Mouse (Mus musculus) C2C12 (cell line): ENCODE measurements around the gene Col4a3. TPM values are rescaled to one million over a fixed set of nuclear protein-coding genes. Genes with fewer than 3 reads are reported as not detected.

ENCODE experiments used
- H3K27me3 ChIP-seq: one replicate; pipeline ENCODE4 v1.6.1; 2011; ENCODE audit not compliant: control insufficient read depth, insufficient read depth, insufficient read length
- H3K36me3 ChIP-seq: one replicate; pipeline ENCODE4 v1.6.1; 2011; ENCODE audit not compliant: control insufficient read depth, insufficient read depth
- H3K4me3 ChIP-seq: one replicate; pipeline ENCODE4 v1.5.1; 2011; ENCODE audit warnings: mild to moderate bottlenecking, control low read depth; ENCODE audit not compliant: poor library complexity, insufficient read depth, severe bottlenecking
- H3K79me2 ChIP-seq: one replicate; pipeline ENCODE4 v1.6.1; 2011; ENCODE audit not compliant: control insufficient read depth, insufficient read depth
- H3K79me3 ChIP-seq: one replicate; pipeline ENCODE4 v1.6.1; 2011; ENCODE audit warnings: low read depth, control low read depth
- H3ac ChIP-seq: one replicate; pipeline ENCODE3; 2011; ENCODE audit warnings: low read depth; ENCODE audit not compliant: control insufficient read depth, insufficient read length
- CEBPB ChIP-seq: IDR thresholded peaks from one replicate; pipeline ENCODE4 v1.6.1; 2011; ENCODE audit warnings: low read depth, mild to moderate bottlenecking, control low read depth, moderate library complexity
- CTCF ChIP-seq: IDR thresholded peaks from one replicate; pipeline ENCODE4 v1.5.1; 2011; ENCODE audit not compliant: control insufficient read depth, insufficient read depth, insufficient read length
- FOSL1 ChIP-seq: IDR thresholded peaks from one replicate; pipeline ENCODE4 v1.8.0; 2011; ENCODE audit warnings: mild to moderate bottlenecking, low read length; ENCODE audit not compliant: poor library complexity, insufficient read depth, severe bottlenecking
- MAX ChIP-seq: IDR thresholded peaks from one replicate; pipeline ENCODE4 v1.6.1; 2011; ENCODE audit warnings: mild to moderate bottlenecking, control low read depth
- MYOD1 ChIP-seq: IDR thresholded peaks from one replicate; pipeline ENCODE4 v1.6.1; 2011; ENCODE audit warnings: low read depth; ENCODE audit not compliant: control insufficient read depth, insufficient read length
- MYOG ChIP-seq: IDR thresholded peaks from one replicate; pipeline ENCODE4 v1.6.1; 2011; ENCODE audit not compliant: control insufficient read depth, insufficient read length; ENCODE audit errors: extremely low read depth
- USF1 ChIP-seq: IDR thresholded peaks from one replicate; pipeline ENCODE4 v1.6.1; 2011; ENCODE audit warnings: low read depth, mild to moderate bottlenecking, control low read depth, moderate library complexity
- polyA plus RNA-seq: library from polyadenylated mRNA; unstranded; fragments of >200 nt; fragmentation: generic; extraction: Trizol; gene quantifications from one replicate; pipeline ENCODE4 v1.2.1, GENCODE M21; 2012; ENCODE audit warnings: missing spikeins

Gene Col4a3
- polyA plus RNA-seq, 1 experiment = 0.01 TPM

DNA sequence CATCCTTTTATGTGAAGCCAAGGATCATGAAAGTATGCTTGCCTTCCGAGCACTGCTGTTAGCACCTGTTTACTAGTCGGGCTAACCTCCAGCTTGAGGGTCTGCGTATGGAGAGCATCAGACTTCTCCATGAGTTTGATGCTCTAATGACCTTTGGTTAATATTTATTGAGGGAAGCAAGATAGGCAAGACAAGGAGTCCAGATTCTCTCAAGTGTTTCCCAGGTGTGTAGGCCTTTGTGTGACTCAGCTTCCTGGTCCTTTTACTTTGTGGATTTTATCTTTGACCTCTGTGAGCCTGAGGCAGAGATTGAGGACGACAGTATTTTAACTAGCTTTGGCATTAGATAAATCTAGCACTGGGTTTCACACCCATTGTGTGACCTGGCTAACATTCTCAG is 179.9 kb downstream of the Col4a3 start:
- H3K27me3 ChIP-seq = no peaks in the 10 kb centered on the region
- peaks cover 7% of the 10 kb centered on the region for H3K36me3 ChIP-seq
- H3K79me2 ChIP-seq = no peaks in the 10 kb centered on the region
- H3K79me3 ChIP-seq = no peaks in the 10 kb centered on the region
- TF ChIP-seq CTCF (no peak), MYOG (no peak), USF1 (no peak), FOSL1 (no peak), MYOD1 (no peak), MAX (no peak), CEBPB (no peak)
- no peak overlapping the region for H3K4me3 ChIP-seq
- no peak overlapping the region for H3ac ChIP-seq

- no peaks in the 10 kb centered on the region for H3K36me3 ChIP-seq
- no peak within 1 kb of the TSS for H3K4me3 ChIP-seq
- no peak within 1 kb of the TSS for H3ac ChIP-seq
- H3K27me3 ChIP-seq = no peaks in the 10 kb centered on the region
- TF ChIP-seq CEBPB = no peak
- no peak for TF ChIP-seq MYOG
- TF ChIP-seq MAX = no peak
- no peak for TF ChIP-seq CTCF
- TF ChIP-seq USF1 = no peak
- TF ChIP-seq MYOD1 = no peak
- TF ChIP-seq FOSL1 = no peak
- no peaks in the 10 kb centered on the region for H3K79me3 ChIP-seq
- H3K79me2 ChIP-seq = no peaks in the 10 kb centered on the region
Measured at GRCm38 (mm10) chr1:82768269-82768668, 181.5 kb downstream of the Col4a3 start, which contains the start of gene Tm4sf20. Gene Tm4sf20, minus strand, starts transcription at chr1:82768461.

DNA sequence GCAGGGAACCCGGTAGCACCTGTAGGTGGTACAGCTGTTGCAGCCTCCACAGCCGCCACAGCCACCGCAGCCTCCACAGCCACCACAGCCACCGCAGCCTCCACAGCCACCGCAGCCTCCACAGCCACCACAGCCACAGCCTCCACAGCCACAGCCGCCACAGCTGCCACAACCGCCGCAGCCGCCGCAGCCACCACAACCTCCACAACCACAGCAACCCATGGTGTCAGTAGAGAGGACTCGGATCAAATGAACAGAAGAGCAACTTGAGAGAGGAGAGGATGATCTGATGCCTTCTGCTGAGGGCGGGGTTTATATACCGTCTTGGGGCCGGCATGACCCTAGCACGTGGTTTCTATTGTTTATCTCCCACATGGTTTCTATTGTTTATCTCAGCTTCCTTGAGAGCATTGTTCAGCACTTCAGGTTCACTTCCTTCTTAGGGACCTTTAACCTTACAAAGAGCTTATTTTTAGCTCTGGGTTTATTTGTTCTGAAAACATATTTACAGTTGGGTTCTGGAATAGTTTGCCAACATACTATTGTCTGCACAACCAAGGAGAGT is 184.4 kb downstream of the Col4a3 start, which contains the start of gene Gm47791:
Gene Gm47791 (minus strand): TSS at position 222 of the 565 bp plus-strand sequence.
- TF ChIP-seq CEBPB (no peak), USF1 (no peak), FOSL1 (no peak), MYOG (no peak), MYOD1 (no peak), MAX (no peak), CTCF (no peak)
- Histone ChIP-seq H3K4me3 (no peak within 1 kb of the TSS), H3K36me3 (no peaks in the 10 kb centered on the region), H3K79me3 (no peaks in the 10 kb centered on the region), H3ac (no peak within 1 kb of the TSS), H3K79me2 (no peaks in the 10 kb centered on the region), H3K27me3 (no peaks in the 10 kb centered on the region)

Other genes starting within 250 kb of the Col4a3 start
- gene Col4a4, start 72 bp upstream of the Col4a3 start, polyA plus RNA-seq = 0.02 TPM
- 80.6 TPM for gene Mff, start 138.0 kb downstream of the Col4a3 start, polyA plus RNA-seq
- not detected for gene Tm4sf20, start 181.5 kb downstream of the Col4a3 start, polyA plus RNA-seq
- gene Gm47791, start 184.3 kb downstream of the Col4a3 start, polyA plus RNA-seq = not detected